Mouse (Mus musculus) right cerebral cortex, postnatal 4 days (tissue): ENCODE measurements around the gene Dnah3.
A peak's percentile ranks its signal among the peaks of the same experiment; 100 is the strongest.

Experiments
- DNase-seq: peaks from one replicate; pipeline ENCODE4 v3.0.0-alpha.2; 2022

The Dnah3 gene

DNA sequence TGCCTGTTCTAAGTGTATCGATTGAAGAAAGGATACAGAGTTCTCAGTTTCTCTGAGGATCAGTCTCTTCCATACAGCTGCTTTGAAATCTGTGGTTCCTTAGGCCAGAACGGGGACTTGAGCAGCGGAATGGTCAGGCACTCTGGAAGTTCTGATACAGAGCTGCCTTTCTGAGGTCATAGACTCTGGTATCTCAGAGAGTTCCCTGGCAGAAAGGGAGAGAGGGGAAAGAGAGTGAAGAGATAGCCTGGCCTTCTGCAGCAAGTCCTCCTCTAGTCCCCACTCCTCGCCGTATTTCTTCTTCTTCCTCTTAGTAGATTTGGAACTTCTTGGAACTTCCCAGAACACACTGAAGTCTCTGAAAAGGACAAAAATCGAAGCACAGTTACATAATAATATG, at the start of gene Dnah3:
Dnah3 (minus strand) TSS at position 101 of the 400 bp plus-strand sequence.
- DNase-seq, result no peak

DNA sequence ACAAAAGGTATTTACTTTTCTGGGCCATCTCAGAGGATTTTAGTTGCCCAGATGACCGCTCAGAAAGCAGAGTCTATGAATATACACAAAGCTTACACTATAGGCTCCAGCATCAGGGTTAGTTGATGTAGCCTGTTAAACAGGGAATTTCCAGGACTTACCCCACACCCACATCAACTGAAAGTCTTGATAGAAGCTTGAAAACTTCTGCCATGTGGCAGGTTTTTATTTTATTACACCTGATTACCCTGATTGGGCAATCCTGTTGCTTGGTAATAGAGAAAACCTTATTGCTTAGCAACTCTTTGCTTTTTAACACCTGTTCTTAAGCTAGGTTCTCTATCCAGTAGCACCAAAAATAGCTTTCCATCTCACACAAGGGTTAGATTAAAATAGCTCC, 47.7 kb upstream of the Dnah3 start:
- no peak for DNase-seq

DNA sequence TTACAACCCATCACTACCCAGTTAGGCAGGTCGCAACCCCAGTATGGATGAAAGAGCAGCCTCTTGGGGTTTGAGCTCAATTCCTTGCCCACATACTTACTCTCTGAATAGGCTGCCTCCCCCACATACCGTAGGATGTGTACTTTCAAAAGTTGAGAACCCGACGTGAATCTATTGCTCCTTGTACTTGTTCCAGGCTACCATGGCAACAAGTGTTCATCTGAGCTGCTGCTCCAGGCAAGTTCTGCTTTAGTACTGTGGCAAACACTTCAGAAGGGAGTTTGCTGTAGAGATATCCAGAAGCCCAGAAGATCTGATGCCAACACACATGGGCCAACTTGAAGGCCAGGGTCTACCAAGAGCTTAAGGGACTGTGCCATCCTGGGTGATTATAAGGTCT, 33.9 kb upstream of the Dnah3 start:
- DNase-seq, result no peak

DNA sequence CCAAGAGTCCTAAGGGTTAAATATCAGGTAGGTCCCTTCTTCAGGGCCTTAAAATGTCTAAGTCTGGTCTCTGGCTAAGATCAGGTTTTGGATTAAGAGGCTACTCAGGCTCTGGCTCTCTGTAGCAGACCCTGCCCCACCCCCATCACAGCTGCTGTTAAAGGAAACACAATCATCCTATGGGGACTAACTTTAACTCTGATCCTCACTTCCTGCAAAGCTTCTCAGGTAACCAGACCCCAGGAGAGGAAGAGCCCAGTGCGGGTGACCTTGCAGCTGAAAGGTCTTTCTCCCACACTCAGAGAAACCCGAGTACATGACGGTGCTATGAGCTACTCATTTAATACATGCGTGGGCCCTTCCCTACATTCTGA, 32.6 kb upstream of the Dnah3 start:
- no peak for DNase-seq

DNA sequence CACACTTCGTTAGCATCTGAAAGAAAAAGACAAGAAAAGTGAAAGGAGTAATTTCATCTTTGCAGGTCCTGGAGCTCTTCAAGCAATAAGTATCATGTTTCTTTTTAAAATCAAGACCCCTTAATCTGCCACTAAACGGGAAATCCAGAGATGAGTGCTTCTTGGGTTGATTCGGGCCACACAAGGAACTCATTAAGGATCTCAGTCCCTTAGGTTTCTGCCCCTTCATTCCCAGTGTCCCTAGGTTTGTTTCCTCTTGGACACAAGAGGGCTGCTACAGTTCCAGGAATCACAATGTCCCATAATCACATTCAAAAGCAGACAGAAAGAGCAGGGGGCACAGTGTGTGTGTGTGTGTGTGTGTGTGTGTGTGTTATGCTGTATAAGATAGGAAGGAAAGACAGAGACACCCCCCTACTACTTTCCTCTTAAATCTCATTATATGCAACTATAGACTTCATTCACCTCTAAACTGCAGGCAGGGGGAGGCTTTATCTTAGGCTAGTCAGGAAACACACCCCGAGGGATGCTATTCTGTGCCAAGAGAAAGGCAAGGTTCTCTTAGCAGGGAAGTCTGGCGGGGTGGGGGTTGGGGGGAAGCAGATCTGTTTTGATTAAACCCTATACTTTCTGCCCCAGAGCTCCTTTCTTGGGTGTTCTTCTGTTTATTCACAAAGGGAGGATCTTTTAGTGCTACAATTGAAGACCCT, 32.1 kb upstream of the Dnah3 start:
- no peak for DNase-seq

DNA sequence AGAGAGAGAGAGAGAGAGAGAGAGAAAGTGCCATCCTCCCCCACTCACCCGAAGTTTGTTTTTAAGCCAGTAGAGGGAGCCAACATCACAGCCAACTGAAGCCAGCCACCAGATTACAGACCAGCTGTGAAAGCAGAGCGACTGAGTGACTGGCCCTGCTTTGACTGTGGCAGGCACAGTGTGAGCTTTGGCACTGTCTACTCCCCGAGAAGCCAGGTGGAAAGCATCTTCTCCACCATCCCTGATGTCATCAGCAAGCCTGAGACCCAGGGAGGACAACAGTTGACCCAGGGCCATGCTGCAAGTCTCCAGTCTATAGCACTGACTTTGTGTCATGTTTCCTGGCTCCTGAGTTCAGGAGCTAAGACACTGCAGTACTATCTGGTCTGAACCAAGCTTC, 29.8 kb upstream of the Dnah3 start:
- DNase-seq, result peak; percentile 64

DNA sequence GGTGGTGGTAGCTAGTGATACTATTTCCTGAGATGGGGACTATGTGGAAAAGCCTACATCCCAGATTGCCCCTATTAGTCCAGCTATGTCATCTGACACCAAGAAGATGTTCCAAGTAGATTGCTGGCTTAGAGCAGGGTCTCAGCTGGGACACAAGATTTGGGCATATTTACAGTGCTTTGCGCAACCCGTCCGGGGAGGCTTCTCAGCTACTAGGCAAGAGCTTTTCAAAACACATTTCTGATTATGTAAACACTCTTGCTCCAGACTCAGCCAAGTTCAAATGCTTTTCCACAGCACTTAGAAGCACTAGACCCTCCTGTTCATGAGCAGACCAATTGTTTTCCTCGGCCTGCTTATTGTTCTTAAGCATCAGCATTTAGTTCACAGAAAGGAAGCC, 28.7 kb upstream of the Dnah3 start:
- no peak for DNase-seq

DNA sequence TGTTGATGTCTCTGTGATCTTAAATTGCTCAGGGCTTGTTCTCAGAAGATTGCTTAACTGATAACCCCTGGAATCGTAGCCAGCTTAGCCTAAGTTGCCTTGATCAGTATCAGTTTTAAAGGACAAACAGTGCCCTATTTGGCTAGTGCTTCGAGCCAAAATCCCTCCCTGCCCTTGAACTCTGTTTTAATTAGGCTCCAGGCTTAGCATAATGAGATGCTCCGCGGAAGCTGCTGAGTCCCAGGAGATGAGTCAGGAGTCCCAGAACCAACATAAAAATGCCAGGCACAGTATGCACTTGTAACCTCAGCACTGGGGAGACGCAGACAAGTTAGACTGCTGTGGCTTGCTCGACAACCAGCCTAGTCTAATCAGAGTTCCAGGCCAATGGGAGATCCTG, 22.4 kb upstream of the Dnah3 start:
- DNase-seq, result no peak

DNA sequence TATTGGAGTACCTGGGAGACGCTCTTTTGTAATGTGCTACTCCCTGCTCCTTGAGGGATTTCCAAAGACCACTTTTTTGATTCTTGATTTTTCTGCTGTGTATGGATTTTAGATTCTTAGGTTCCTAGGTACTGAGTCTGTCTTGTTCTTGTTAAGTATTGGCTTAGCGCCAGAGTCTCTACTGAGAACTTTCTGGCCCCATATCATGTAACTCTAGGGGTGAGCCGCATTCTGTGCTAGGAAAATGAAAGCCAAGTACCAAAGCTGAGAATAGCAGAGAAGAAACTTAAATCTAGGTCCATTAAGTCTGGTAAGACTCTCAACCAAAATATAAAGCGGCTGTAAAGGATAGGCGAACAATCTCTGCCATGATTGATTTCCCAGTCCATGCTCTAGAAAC, 21.9 kb upstream of the Dnah3 start:
- no peak for DNase-seq

DNA sequence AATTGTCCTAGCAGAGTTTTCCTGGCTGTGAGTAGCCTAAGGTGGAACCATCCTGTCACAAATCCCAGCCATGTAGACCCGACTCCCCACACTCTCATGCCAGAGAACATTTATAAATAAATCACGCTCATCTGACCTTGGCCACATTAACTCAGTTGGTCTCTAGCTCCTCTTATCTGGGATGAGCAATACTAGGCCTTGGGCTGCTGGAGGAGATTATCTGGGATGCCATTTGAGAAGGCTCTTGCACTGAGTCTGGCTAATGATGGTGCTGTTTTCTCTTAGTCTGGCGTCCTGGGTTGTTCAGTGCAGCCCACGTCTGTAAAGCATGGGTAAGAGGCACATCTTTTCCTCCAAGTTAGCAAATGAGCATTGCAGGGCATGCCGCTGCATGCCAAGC, 14.6 kb upstream of the Dnah3 start:
- DNase-seq, result no peak

DNA sequence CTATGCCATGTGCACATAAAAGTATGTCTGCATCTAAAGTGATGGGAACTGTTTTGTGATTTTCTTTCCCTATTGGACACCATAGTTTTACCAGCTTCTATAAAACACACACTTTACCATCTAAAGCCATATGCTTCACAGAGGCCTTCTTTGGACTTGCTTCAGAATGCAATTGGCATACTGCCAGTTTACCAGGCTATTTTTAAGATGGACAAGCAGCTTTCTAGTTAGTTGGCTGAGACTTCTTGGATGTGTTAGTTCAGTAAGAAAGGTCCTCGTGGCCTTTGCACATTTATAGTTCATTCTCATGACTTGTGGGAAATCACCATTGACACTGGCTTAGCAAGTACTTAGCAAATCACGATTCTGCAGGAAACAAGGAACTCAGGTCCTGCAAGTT, 11.3 kb upstream of the Dnah3 start:
- DNase-seq, result no peak

DNA sequence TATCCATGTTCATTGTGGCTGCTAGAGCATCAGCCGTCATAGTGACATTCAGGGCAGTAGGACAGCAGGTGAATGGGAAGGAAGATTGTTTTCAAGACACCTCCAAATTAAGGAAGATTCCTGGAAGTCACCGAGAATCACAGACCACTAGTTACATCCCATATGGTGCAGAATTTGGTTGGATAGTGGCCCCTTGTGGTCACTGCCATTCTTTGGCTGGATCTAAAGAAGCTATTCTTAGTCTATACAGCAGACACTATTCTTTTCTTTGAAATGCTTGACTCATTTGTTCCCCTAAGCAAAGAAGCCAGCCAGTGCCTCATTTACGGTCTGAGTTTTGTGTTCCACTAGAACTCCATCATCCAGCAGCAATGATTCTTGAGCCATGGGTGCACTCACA, 9.9 kb upstream of the Dnah3 start:
- no peak for DNase-seq

DNA sequence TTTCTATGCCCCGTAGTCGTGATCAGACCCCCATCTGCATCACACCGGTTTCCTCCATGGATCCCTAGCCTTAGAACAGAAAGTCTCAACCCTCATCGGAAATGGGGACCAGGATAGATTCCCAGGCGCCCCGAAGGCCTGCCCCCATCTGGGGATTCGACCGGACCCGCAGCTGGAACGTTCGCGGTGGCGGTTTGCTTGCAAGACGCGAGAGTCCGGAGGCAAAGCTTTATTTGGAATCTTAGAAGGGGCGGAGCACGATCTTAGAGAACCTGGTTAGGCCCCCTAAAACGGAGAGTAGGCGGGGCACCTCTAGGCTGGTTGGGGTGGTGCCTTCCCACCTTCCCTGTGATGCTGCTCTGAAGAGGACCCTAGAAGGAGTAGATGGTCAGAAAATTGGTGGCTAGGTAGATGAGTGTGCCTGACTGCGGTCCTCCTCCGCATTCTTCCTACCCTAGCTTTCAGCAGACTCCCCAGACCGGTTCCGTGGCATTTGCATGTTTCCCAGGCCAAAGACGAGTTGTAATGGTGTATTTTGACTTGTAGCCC, 8.0 kb upstream of the Dnah3 start:
- DNase-seq, result peak; percentile 5

DNA sequence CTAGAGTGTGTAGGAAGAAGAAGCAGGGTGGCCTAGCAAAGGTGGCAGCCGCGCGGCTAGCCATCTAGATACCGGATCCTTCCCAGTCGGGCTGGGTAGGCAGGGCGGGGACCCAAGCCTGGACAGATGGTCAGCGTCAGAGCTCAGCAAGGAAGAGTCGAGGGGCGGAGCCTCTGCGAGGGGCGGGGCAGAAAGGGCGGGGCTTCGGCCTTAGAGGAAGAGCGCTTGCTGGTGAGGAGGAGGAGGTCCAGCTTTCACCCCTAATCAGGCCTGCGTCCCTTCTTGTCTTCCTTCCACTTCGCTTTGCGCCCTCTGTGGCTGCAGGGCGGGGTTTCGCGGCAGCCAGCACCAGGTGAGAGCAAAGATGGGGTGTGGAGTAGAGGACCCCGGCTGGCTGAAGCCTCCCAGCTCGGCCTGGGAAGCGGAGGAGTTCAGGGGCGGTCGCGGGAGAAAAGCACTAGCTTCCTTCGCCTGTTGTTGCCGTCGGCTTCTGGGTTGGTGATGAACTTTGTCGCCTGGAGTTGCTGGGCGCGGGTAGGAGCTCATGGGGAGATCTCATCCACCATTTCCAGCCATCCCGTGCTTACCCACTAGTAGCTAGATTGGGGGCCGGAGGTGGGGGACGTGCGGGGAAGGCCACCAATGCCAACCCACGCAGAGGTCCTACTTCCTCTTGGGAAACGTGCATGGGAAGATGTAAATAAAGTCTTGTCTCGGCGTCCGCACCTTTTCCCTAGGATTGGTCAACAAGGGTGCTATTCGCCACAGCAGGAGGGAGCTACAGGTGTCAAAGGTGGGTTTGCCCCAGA, 7.3 kb upstream of the Dnah3 start, which contains the start of gene Tmem159:
Tmem159 (plus strand) TSS at position 190 of the 809 bp plus-strand sequence.
- peak; percentile 51 for DNase-seq

DNA sequence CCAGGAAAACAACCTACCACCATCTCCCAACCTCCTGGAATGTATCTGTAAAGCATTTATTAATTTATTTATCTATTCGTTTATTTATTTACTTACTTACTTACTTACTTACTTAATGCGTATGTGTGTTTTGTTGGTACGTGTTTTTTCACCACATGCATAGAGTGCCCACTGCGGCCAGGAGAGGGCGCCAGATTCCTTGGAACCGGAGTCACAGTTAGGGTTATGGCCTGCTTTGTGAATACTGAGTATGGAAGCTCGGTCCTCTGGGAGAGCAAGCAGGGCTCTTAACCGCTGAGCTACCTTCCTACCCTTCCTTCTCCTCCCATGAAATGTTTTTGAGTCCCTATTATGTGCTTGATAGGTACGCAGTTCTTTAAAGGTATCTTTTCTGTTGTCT, 3.3 kb upstream of the Dnah3 start:
- peak; percentile 68 for DNase-seq

DNA sequence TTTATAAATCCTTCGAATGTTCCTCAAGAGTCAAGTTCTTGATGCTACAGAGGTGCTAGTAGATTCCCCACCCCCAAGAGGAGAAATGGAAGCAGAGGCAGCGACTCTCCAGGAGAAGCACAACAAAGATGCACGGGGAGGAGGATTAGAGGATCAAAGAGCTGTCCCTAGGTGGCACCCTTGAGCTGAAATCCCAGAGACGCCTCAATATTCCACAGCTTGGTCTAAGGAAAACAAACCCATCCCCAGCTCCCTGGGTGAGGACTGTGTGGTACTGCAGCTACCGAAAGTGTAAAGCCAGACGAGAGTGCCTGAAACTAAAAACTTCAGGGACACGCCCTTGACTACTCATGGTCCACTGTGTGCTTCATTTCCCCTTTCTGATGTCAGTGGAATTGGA, 2.8 kb upstream of the Dnah3 start:
- peak; percentile 62 for DNase-seq

DNA sequence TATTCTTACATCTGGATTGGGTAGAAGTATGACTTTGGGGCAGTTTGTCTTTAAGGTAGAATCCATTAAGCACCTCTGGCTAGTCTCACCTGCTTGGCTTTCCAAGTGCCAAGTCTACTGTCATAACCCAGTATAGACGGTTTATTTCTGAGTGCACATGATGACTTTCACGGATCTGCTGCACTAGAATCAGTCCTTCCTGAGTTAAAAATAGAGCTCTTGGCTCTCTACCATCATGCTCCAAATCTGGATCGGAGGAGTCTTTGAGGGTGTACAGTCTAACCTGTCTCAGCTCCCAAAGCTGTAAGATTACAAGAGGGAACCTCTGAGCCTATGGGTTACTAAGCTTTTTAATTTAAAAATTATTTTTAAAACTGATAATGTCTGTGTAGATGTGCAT, 864 bp downstream of the Dnah3 start:
- no peak for DNase-seq

DNA sequence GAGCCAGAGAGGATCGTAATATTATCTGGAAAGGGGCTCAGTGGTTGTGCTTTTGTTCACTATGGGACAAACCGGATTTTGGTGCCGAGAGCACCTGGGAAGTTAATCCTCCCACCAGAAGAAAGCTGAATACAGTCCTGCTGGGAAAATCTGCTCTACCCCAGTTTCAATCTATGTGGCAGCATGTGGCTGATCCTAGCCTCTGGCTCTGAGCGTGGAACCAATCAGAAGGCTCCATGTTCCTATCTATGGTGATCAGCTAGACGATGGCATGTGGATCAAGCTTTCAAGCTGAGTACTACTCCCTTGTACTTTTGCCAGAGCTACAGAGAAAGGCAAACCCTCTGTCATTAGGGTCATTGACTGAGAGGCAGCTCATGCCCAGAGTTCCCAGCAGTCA, 2.0 kb downstream of the Dnah3 start:
- DNase-seq, result no peak

DNA sequence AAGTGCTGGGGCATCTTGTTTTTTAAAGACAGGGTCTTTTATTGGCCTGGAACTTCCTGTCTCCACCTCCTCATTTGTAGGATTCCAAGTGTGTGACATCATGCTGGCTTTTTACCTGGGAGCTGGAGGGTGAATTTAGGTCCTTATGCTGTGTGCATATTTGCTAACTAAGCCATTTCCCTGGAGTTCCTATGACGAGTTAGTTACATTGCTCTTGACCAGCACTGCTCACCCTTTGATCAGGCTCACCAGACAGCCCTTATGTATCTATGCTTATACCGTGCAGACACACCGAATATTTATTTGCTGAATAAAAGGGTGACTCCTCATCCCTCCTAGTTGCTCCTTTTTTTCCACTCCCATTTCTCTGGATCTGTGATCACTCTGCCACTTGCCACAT, 14.9 kb downstream of the Dnah3 start:
- DNase-seq, result no peak

DNA sequence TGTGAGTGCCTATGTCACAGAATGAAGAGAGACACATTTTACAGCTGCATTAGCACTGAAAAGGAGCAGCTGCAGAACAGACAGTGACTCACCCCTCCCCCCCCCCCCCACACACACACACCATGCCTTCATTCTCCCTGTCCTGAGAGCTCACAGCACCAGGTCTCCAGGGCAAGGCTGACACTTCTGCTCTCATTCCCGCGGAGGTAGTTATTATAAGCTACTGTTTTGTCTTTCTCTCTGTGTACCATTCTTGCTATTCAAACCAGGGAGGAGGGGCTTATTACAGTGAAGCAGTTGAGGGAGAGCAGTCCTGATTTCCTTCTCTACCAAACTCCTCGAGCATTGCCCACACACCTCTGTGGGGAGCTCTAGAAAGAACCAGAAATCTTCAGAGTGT, 25.9 kb downstream of the Dnah3 start:
- DNase-seq, result no peak

DNA sequence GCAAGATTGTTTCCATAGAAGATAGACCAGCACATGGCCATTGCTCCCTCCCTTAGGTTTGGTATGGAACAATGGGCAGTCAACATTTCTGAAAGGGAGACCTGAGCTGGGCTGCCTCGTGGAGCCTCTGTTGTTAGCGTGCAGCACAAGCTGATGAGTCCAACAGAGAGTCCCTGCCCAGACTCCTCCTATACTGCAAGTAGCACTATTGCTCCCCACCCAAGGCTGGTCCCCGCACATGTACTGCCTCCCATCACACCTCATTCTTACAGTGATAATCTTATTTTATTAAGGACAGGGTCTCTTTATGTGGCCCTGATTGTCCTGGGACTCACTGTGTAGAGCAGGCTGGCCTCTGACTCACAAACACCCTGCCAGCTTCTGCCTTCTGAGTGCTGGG, 27.0 kb downstream of the Dnah3 start:
- DNase-seq, result no peak

DNA sequence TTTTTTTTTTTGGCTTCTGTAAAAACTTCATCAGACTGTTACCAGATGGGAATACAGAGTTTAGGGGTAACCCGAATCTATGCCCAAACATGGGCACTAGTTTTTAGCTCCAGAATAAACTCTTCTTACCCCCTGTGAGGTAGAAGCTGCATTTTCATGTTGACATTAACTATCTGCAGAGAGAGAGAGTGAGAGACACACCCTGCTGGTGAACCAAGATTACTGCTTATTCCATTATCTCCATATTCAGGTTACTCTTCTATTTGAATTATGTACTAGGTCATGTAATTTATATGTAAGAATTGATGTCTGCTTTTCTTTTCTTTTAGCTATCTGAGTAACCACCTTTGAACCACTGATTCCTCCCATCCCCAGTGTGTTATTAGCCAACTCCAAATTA, 31.0 kb downstream of the Dnah3 start:
- no peak for DNase-seq

DNA sequence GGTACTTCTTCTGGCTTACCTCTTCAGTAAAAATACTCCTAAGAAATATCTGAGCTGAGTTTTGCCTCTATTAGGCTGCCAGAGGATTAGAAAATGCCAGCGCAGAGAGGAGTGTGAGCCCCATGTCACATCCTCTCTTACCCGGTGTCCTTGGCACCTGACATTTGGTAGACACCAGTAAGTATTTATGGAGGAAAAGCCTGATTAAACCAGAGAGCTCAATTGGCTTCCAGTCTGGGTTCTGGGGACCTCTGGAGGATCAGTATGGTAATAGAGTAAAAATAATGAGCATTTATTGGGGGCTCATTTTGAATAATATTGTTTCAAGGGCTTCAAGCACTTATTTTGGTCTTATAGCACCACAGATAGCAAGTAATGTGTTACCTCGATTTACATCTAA, 39.6 kb downstream of the Dnah3 start:
- no peak for DNase-seq

DNA sequence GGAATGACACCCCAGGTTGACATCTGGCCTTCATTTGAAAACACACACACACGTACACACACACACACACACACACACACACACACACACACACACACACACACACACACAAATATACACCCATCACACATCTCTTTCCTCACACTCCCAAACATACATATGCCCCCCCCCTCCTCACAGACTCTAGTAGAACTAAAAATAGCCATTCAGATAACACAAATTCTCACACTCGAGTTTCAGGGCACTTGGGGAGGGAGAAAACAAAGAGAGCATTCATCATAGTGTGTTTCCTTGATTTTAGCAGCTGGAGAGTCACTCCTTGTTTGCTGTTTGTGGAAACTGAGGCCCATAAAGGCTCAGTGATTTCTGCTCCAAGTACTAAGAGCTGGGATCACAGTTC, 41.1 kb downstream of the Dnah3 start:
- no peak for DNase-seq
